Mouse (Mus musculus): ENCODE results near the gene Aggf1.

GRCm38 (mm10) chr13:95366356-95366755, 8.8 kb downstream of the Aggf1 start:
- TF ChIP-seq CTCF (IDR thresholded peaks at IDR 0.05; ENCODE audit: low read depth, low read length) (no peak), POLR2AphosphoS5 (IDR thresholded peaks at IDR 0.05; ENCODE audit: insufficient replicate concordance, low read depth, low read length) (no peak), TAL1 (conservative IDR thresholded peaks at IDR 0.05; ENCODE audit: low read depth, low read length) (no peak), GATA2 (IDR thresholded peaks at IDR 0.05; ENCODE audit: borderline replicate concordance, low read depth, low read length) (no peak)

Measured in G1E (cell line).